Mouse (Mus musculus) liver, embryonic 14.5 days (tissue): ENCODE results near the gene Ifi27l2a. TPM values are rescaled to one million over a fixed set of nuclear protein-coding genes. Genes with fewer than 3 reads are reported as not detected.
A peak's percentile ranks its signal among the peaks of the same experiment; 100 is the strongest.

Source experiments
- ATAC-seq: fragments of 200-750 bp; cut with Nextera tagmentation; 2 replicates; pipeline ENCODE4 v1.8.0; 2017; ENCODE audit warnings: moderate number of reproducible peaks, mild to moderate bottlenecking, moderate library complexity; ENCODE audit not compliant: insufficient read depth
- DNase-seq, 3 experiments: peaks; one replicate each; pipeline ENCODE4 v3.0.0-alpha.2; 2012 to 2013; ENCODE audit warnings: low read depth in 3 of 3, low spot score in 3 of 3
- H3K27ac ChIP-seq: fragments of 300-500 bp; sonication (generic); 2 replicates; pipeline ENCODE4 v1.5.1; 2014; ENCODE audit warnings: moderate library complexity, mild to moderate bottlenecking, control low read depth, inconsistent platforms
- H3K27me3 ChIP-seq: fragments of 300-500 bp; sonication (generic); 2 replicates; pipeline ENCODE4 v1.6.1; 2014; ENCODE audit warnings: mild to moderate bottlenecking, low read length, moderate library complexity; ENCODE audit not compliant: control insufficient read depth, insufficient read depth
- H3K36me3 ChIP-seq: fragments of 300-500 bp; sonication (generic); replicated peaks from 2 replicates; pipeline ENCODE4 v1.6.1; 2014; ENCODE audit warnings: low read depth; ENCODE audit not compliant: control insufficient read depth, insufficient read depth
- H3K4me1 ChIP-seq, 2 experiments: fragments of 200-500 bp in 1 of 2; fragments of 300-500 bp in 1 of 2; sonication (generic) in 1 of 2; replicated peaks; 2 replicates each; pipeline ENCODE4 v1.6.1; 2012 to 2014; ENCODE audit warnings: antibody characterized with exemption in 1 of 2, inconsistent platforms in 1 of 2, low read length in 1 of 2; ENCODE audit not compliant: control insufficient read depth in 2 of 2, insufficient read depth in 2 of 2
- H3K4me2 ChIP-seq: fragments of 300-500 bp; sonication (generic); 2 replicates; pipeline ENCODE4 v1.6.1; 2014; ENCODE audit warnings: low read depth, mild to moderate bottlenecking, control low read depth, moderate library complexity
- H3K4me3 ChIP-seq, 2 experiments: fragments of 200-500 bp in 1 of 2; fragments of 300-500 bp in 1 of 2; sonication (generic) in 1 of 2; 2 replicates each; pipeline ENCODE4 v1.5.1; 2012 to 2014; ENCODE audit warnings: low read depth in 2 of 2, low read length in 2 of 2, mild to moderate bottlenecking in 2 of 2, control low read depth in 1 of 2, inconsistent platforms in 1 of 2, moderate library complexity in 1 of 2; ENCODE audit not compliant: insufficient read depth in 1 of 2
- H3K9ac ChIP-seq: fragments of 300-500 bp; sonication (generic); replicated peaks from 2 replicates; pipeline ENCODE4 v1.6.1; 2014; ENCODE audit warnings: mild to moderate bottlenecking, control low read depth, moderate library complexity
- H3K9me3 ChIP-seq: fragments of 300-500 bp; sonication (generic); 2 replicates; pipeline ENCODE4 v1.6.1; 2016; ENCODE audit warnings: low read length, mixed read lengths; ENCODE audit not compliant: control insufficient read depth
- CTCF ChIP-seq: IDR thresholded peaks from 2 replicates; pipeline ENCODE4 v1.5.1; 2016; ENCODE audit warnings: antibody characterized with exemption, low read depth, control low read depth
- EP300 ChIP-seq: IDR thresholded peaks from 2 replicates; pipeline ENCODE4 v1.6.1; 2016; ENCODE audit warnings: antibody characterized with exemption, low read depth
- WGBS: fragments of 180-500 bp; shearing (Covaris S2); extraction: QIAGEN DNeasy Blood & Tissue Kit; methylation state at CpG from one replicate; pipeline ENCODE4 v1.1.7; 2014; ENCODE audit not compliant: insufficient replicate concordance; 5-methylcytosine and 5-hydroxymethylcytosine counted together
- polyA plus RNA-seq, 2 experiments: library from polyadenylated mRNA; depleted of rRNA in 1 of 2; stranded (reverse) in 1 of 2; unstranded in 1 of 2; fragments of >200 nt; fragmentation: Nextera tagmentation in 1 of 2; extraction: Ambion mirVana in 1 of 2; gene quantifications; 2 replicates each; pipeline versions ENCODE4 v1.2.1 to v1.2.3; 2012 to 2014

Gene Ifi27l2a
- polyA plus RNA-seq, 2 experiments: 5.2 to 10.8 TPM

DNA sequence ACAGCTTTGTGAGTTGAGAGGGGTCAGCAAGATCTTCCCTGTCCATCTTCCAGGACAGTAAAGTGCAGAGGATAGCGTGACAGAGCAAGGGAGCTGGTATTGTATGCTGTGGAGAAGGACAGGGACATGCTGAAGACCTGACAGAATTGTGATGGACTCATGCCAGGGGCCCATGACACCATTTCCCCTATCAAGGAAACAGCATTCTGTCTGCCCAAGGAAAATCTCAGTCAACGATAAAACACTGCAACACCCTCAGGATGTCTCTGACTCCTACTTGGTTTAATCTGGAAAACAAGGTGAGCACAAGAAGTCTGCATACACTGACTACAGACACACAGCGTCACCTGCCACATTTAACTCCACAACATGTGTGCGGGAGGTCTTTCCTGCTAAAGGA, 35.8 kb downstream of the Ifi27l2a start, which contains the start of gene 9330161L09Rik:
TSS of gene 9330161L09Rik (minus strand) at position 101 of the 400 bp plus-strand sequence.
- no peaks in the 10 kb centered on the region for H3K9me3 ChIP-seq
- no peak within 1 kb of the TSS for H3K4me2 ChIP-seq
- H3K4me3 ChIP-seq: no peak within 1 kb of the TSS
- ATAC-seq (no peak), DNase-seq (no peak)
- TF ChIP-seq EP300: no peak
- TF ChIP-seq CTCF: no peak
- no peaks in the 10 kb centered on the region for H3K4me1 ChIP-seq
- no peak within 1 kb of the TSS for H3K27ac ChIP-seq
- 89% methylated on average over 4 of the region's 4 CpGs for WGBS
- H3K36me3 ChIP-seq: peaks cover 83% of the 10 kb centered on the region
- H3K9ac ChIP-seq: no peak within 1 kb of the TSS
- no peaks in the 10 kb centered on the region for H3K27me3 ChIP-seq

DNA sequence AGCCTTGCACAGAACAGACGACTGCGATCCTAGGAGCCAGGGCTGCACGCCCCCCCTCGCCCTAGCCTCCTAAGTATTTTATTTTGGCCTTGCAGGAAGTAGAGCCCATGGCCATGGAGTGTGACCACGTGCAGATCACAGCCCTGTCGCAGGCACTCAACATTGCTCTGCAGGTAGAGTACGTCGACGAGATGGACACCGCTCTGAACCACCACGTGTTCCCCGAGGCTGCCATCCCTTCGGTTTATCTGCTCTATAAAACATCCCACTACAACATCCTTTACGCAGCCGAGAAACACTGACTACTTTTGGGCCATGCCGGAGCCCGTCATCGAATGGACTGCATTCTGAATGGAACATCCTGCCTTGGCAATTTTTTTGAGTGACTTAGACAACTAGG, 39.3 kb downstream of the Ifi27l2a start:
- Histone ChIP-seq H3K36me3 (peaks cover 87% of the 10 kb centered on the region), H3K27me3 (no peaks in the 10 kb centered on the region), H3K9me3 (no peaks in the 10 kb centered on the region), H3K27ac (no peak overlapping the region), H3K4me3 (no peak overlapping the region), H3K4me2 (no peak overlapping the region), H3K4me1 (no peaks in the 10 kb centered on the region), H3K9ac (no peak overlapping the region)
- 86% methylated on average over 18 of the region's 18 CpGs for WGBS
- TF ChIP-seq CTCF (no peak), EP300 (no peak)
- DNase-seq (no peak), ATAC-seq (no peak)

DNA sequence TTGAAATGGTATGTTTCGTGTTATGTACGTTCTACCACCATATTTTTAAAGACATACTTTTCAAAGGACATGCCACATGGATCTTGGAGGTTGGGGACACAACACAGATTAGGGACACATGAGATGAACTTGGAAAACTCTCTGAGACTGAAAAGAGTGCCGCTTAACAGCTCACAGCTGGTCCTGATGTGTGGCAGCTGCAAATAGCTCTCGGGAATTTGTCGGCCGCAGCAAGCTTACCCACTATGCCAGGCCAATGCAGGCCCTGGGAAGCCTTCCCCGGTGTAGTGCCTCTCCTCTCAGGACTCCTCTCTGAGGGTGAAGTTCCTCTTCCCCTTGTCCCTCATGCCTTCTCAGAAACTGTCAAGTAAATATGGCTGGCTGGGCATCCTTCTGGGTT, 46.7 kb downstream of the Ifi27l2a start:
- Histone ChIP-seq H3K4me2 (no peak overlapping the region), H3K9ac (no peak overlapping the region), H3K27ac (no peak overlapping the region), H3K4me3 (no peak overlapping the region), H3K27me3 (no peaks in the 10 kb centered on the region), H3K4me1 (peaks cover 29 to 34% of the 10 kb centered on the region in 2 experiments), H3K36me3 (peaks cover 24% of the 10 kb centered on the region), H3K9me3 (no peaks in the 10 kb centered on the region)
- WGBS: 81% methylated on average over 7 of the region's 7 CpGs
- no peak for TF ChIP-seq EP300
- TF ChIP-seq CTCF: no peak
- ATAC-seq: no peak
- DNase-seq: no peak

DNA sequence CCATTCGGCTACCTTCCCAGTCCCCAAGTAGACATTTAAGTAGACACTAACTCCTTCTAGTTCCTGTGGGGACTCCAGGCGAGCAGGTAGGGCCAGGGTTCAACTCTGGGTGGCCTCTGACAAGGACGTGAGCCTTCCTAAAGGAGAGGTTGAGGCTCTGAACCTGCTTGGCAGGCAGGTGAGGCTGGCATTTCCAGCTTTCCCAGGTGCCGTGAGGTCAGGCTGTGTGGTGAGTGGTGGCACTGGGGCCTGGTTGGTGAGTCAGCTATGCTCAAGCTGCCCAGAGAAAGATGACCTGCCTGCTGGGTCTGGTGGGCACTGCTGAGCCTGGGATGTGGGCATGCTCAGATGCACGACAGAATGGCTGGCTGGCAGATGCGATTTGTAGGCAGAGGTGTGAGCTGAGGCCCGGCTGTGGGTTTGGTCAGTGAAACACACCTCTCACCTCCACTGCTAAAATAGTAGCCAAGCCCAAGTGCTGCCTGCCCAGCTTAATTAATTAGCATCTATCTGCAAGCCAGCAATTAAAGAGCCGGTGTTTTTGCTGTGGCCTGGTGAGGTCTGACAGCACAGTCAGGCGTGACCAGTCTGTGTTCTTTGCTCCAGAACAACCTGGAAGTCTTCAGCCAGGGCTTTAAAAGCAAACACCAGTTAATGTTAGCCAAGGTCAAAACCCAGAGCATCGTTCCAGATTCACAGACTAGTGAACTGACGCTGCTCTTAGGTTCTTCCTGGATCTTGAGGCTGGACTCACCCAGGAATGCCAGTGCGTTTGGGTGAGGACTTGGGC, 47.8 kb downstream of the Ifi27l2a start:
- 78% methylated on average over 12 of the region's 12 CpGs for WGBS
- H3K9me3 ChIP-seq: no peaks in the 10 kb centered on the region
- DNase-seq (no peak), ATAC-seq (no peak)
- TF ChIP-seq CTCF (no peak), EP300 (no peak)
- H3K27ac ChIP-seq: peak overlapping the region; percentile 5
- peaks cover 32 to 43% of the 10 kb centered on the region in 2 experiments for H3K4me1 ChIP-seq
- H3K4me3 ChIP-seq: no peak overlapping the region
- no peak overlapping the region for H3K4me2 ChIP-seq
- peaks cover 16% of the 10 kb centered on the region for H3K36me3 ChIP-seq
- H3K9ac ChIP-seq: no peak overlapping the region
- no peaks in the 10 kb centered on the region for H3K27me3 ChIP-seq

DNA sequence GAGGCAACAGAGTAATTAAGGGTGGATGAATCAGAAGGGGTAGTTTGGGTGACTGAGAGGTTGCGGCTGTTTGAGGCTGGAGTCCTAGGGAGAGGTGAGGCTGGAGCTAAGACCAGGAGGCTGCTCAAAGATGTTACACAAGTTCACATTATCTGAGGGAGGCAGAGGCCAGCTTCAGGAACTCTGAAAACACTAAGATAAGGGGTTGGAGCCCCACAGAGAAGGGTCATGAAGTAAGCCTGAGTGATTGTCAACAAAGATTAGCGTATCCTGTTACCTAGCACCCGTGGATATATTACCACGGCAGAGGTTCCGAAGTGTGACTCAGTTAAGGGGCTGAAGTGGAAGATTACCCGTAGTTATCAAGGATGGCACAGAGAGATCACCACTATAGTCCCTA, 50.0 kb downstream of the Ifi27l2a start:
- TF ChIP-seq CTCF (no peak), EP300 (peak; percentile 98)
- H3K27me3 ChIP-seq: no peaks in the 10 kb centered on the region
- 8% methylated on average over 6 of the region's 6 CpGs for WGBS
- H3K4me1 ChIP-seq: peaks cover 36 to 58% of the 10 kb centered on the region in 2 experiments
- H3K4me2 ChIP-seq: peak overlapping the region; percentile 80
- DNase-seq (peak; percentile 93 to 95 (median 94)), ATAC-seq (peak; percentile 89)
- peak overlapping the region; percentile 5 to 42 for H3K4me3 ChIP-seq
- peak overlapping the region; percentile 68 for H3K9ac ChIP-seq
- H3K9me3 ChIP-seq: no peaks in the 10 kb centered on the region
- H3K36me3 ChIP-seq: peaks cover 11% of the 10 kb centered on the region
- peak overlapping the region; percentile 96 for H3K27ac ChIP-seq

Other genes starting within 250 kb of the Ifi27l2a start
- gene Prima1, start 201.5 kb downstream of the Ifi27l2a start, polyA plus RNA-seq (2012; rRNA removed): not detected in 2 replicates
- gene Prima1, start 201.5 kb downstream of the Ifi27l2a start, polyA plus RNA-seq (2014; fragmentation: Nextera tagmentation; extraction: Ambion mirVana): not detected in 2 replicates
- gene Fam181a, start 132.7 kb downstream of the Ifi27l2a start, polyA plus RNA-seq (2012; rRNA removed): 0.09 TPM in 1 of 2 replicates, not detected in the other
- gene Fam181a, start 132.7 kb downstream of the Ifi27l2a start, polyA plus RNA-seq (2014; fragmentation: Nextera tagmentation; extraction: Ambion mirVana): not detected in 2 replicates
- 3.6 TPM in 2 replicates for gene Asb2, start 87.7 kb downstream of the Ifi27l2a start, polyA plus RNA-seq (2012; rRNA removed)
- gene Asb2, start 87.7 kb downstream of the Ifi27l2a start, polyA plus RNA-seq (2014; fragmentation: Nextera tagmentation; extraction: Ambion mirVana): 2.1 and 2.5 TPM in 2 replicates
- 12.0 and 13.3 TPM in 2 replicates for gene Otub2, start 55.0 kb downstream of the Ifi27l2a start, polyA plus RNA-seq (2012; rRNA removed)
- gene Otub2, start 55.0 kb downstream of the Ifi27l2a start, polyA plus RNA-seq (2014; fragmentation: Nextera tagmentation; extraction: Ambion mirVana): 20.0 and 24.9 TPM in 2 replicates
- 0.10 and 0.15 TPM in 2 replicates for gene 9330161L09Rik, start 35.9 kb downstream of the Ifi27l2a start, polyA plus RNA-seq (2012; rRNA removed)
- gene 9330161L09Rik, start 35.9 kb downstream of the Ifi27l2a start, polyA plus RNA-seq (2014; fragmentation: Nextera tagmentation; extraction: Ambion mirVana): 0.10 TPM in 1 of 2 replicates, not detected in the other
- gene Ddx24, start 17.9 kb downstream of the Ifi27l2a start, polyA plus RNA-seq (2012; rRNA removed): 17.4 and 25.0 TPM in 2 replicates
- gene Ddx24, start 17.9 kb downstream of the Ifi27l2a start, polyA plus RNA-seq (2014; fragmentation: Nextera tagmentation; extraction: Ambion mirVana): 38.3 and 44.1 TPM in 2 replicates
- 9.3 and 12.2 TPM in 2 replicates for gene Ifi27, start 9.5 kb downstream of the Ifi27l2a start, polyA plus RNA-seq (2012; rRNA removed)
- gene Ifi27, start 9.5 kb downstream of the Ifi27l2a start, polyA plus RNA-seq (2014; fragmentation: Nextera tagmentation; extraction: Ambion mirVana): 12.8 and 18.6 TPM in 2 replicates
- gene Ifi27l2b, start 13.5 kb upstream of the Ifi27l2a start, polyA plus RNA-seq (2012; rRNA removed): not detected in 2 replicates
- gene Ifi27l2b, start 13.5 kb upstream of the Ifi27l2a start, polyA plus RNA-seq (2014; fragmentation: Nextera tagmentation; extraction: Ambion mirVana): not detected in 2 replicates
- 0.82 and 0.94 TPM in 2 replicates for gene Ppp4r4, start 88.6 kb upstream of the Ifi27l2a start, polyA plus RNA-seq (2012; rRNA removed)
- 0.79 and 1.3 TPM in 2 replicates for gene Ppp4r4, start 88.6 kb upstream of the Ifi27l2a start, polyA plus RNA-seq (2014; fragmentation: Nextera tagmentation; extraction: Ambion mirVana)
- 11.5 and 23.7 TPM in 2 replicates for gene Serpina10, start 187.8 kb upstream of the Ifi27l2a start, polyA plus RNA-seq (2012; rRNA removed)
- 29.3 and 30.0 TPM in 2 replicates for gene Serpina10, start 187.8 kb upstream of the Ifi27l2a start, polyA plus RNA-seq (2014; fragmentation: Nextera tagmentation; extraction: Ambion mirVana)
- gene Serpina6, start 213.5 kb upstream of the Ifi27l2a start, polyA plus RNA-seq (2012; rRNA removed): 793 and 825 TPM in 2 replicates
- gene Serpina6, start 213.5 kb upstream of the Ifi27l2a start, polyA plus RNA-seq (2014; fragmentation: Nextera tagmentation; extraction: Ambion mirVana): 1,383 and 1,635 TPM in 2 replicates
- gene Serpina16, start 232.5 kb upstream of the Ifi27l2a start, polyA plus RNA-seq (2012; rRNA removed): 0.03 and 0.04 TPM in 2 replicates
- 0.06 and 0.11 TPM in 2 replicates for gene Serpina16, start 232.5 kb upstream of the Ifi27l2a start, polyA plus RNA-seq (2014; fragmentation: Nextera tagmentation; extraction: Ambion mirVana)